Mouse (Mus musculus) liver, embryonic 14.5 days (tissue): ENCODE results near the gene Slc37a1. TPM values are rescaled to one million over a fixed set of nuclear protein-coding genes. Genes with fewer than 3 reads are reported as not detected.
A peak's percentile ranks its signal among the peaks of the same experiment; 100 is the strongest.

Source experiments
- ATAC-seq: fragments of 200-750 bp; cut with Nextera tagmentation; 2 replicates; pipeline ENCODE4 v1.8.0; 2017; ENCODE audit warnings: moderate number of reproducible peaks, mild to moderate bottlenecking, moderate library complexity; ENCODE audit not compliant: insufficient read depth
- DNase-seq, 3 experiments: peaks; one replicate each; pipeline ENCODE4 v3.0.0-alpha.2; 2012 to 2013; ENCODE audit warnings: low read depth in 3 of 3, low spot score in 3 of 3
- H3K27ac ChIP-seq: fragments of 300-500 bp; sonication (generic); 2 replicates; pipeline ENCODE4 v1.5.1; 2014; ENCODE audit warnings: moderate library complexity, mild to moderate bottlenecking, control low read depth, inconsistent platforms
- H3K27me3 ChIP-seq: fragments of 300-500 bp; sonication (generic); 2 replicates; pipeline ENCODE4 v1.6.1; 2014; ENCODE audit warnings: mild to moderate bottlenecking, low read length, moderate library complexity; ENCODE audit not compliant: control insufficient read depth, insufficient read depth
- H3K36me3 ChIP-seq: fragments of 300-500 bp; sonication (generic); replicated peaks from 2 replicates; pipeline ENCODE4 v1.6.1; 2014; ENCODE audit warnings: low read depth; ENCODE audit not compliant: control insufficient read depth, insufficient read depth
- H3K4me1 ChIP-seq, 2 experiments: fragments of 200-500 bp in 1 of 2; fragments of 300-500 bp in 1 of 2; sonication (generic) in 1 of 2; replicated peaks; 2 replicates each; pipeline ENCODE4 v1.6.1; 2012 to 2014; ENCODE audit warnings: antibody characterized with exemption in 1 of 2, inconsistent platforms in 1 of 2, low read length in 1 of 2; ENCODE audit not compliant: control insufficient read depth in 2 of 2, insufficient read depth in 2 of 2
- H3K4me2 ChIP-seq: fragments of 300-500 bp; sonication (generic); 2 replicates; pipeline ENCODE4 v1.6.1; 2014; ENCODE audit warnings: low read depth, mild to moderate bottlenecking, control low read depth, moderate library complexity
- H3K4me3 ChIP-seq, 2 experiments: fragments of 200-500 bp in 1 of 2; fragments of 300-500 bp in 1 of 2; sonication (generic) in 1 of 2; 2 replicates each; pipeline ENCODE4 v1.5.1; 2012 to 2014; ENCODE audit warnings: low read depth in 2 of 2, low read length in 2 of 2, mild to moderate bottlenecking in 2 of 2, control low read depth in 1 of 2, inconsistent platforms in 1 of 2, moderate library complexity in 1 of 2; ENCODE audit not compliant: insufficient read depth in 1 of 2
- H3K9ac ChIP-seq: fragments of 300-500 bp; sonication (generic); replicated peaks from 2 replicates; pipeline ENCODE4 v1.6.1; 2014; ENCODE audit warnings: mild to moderate bottlenecking, control low read depth, moderate library complexity
- H3K9me3 ChIP-seq: fragments of 300-500 bp; sonication (generic); 2 replicates; pipeline ENCODE4 v1.6.1; 2016; ENCODE audit warnings: low read length, mixed read lengths; ENCODE audit not compliant: control insufficient read depth
- CTCF ChIP-seq: IDR thresholded peaks from 2 replicates; pipeline ENCODE4 v1.5.1; 2016; ENCODE audit warnings: antibody characterized with exemption, low read depth, control low read depth
- EP300 ChIP-seq: IDR thresholded peaks from 2 replicates; pipeline ENCODE4 v1.6.1; 2016; ENCODE audit warnings: antibody characterized with exemption, low read depth
- WGBS: fragments of 180-500 bp; shearing (Covaris S2); extraction: QIAGEN DNeasy Blood & Tissue Kit; methylation state at CpG from one replicate; pipeline ENCODE4 v1.1.7; 2014; ENCODE audit not compliant: insufficient replicate concordance; 5-methylcytosine and 5-hydroxymethylcytosine counted together
- polyA plus RNA-seq, 2 experiments: library from polyadenylated mRNA; depleted of rRNA in 1 of 2; stranded (reverse) in 1 of 2; unstranded in 1 of 2; fragments of >200 nt; fragmentation: Nextera tagmentation in 1 of 2; extraction: Ambion mirVana in 1 of 2; gene quantifications; 2 replicates each; pipeline versions ENCODE4 v1.2.1 to v1.2.3; 2012 to 2014

Gene Slc37a1
- polyA plus RNA-seq, 2 experiments, result 1.2 to 1.9 TPM

- H3K27me3 ChIP-seq, result no peaks in the 10 kb centered on the region
- H3K4me2 ChIP-seq, result no peak overlapping the region
- H3K36me3 ChIP-seq, result no peaks in the 10 kb centered on the region
- no peaks in the 10 kb centered on the region for H3K4me1 ChIP-seq
- H3K27ac ChIP-seq, result no peak overlapping the region
- no peak for ATAC-seq
- DNase-seq, result no peak
- H3K9me3 ChIP-seq, result no peaks in the 10 kb centered on the region
- TF ChIP-seq CTCF (no peak), EP300 (no peak)
- no peak overlapping the region for H3K9ac ChIP-seq
- WGBS, result 66% methylated on average over 6 of the region's 6 CpGs
- no peak overlapping the region for H3K4me3 ChIP-seq
Measured at GRCm38 (mm10) chr17:31342191-31342590, 55.6 kb downstream of the Slc37a1 start.

- 22% methylated on average over 5 of the region's 5 CpGs for WGBS
Measured at GRCm38 (mm10) chr17:31344172-31344801, 57.7 kb downstream of the Slc37a1 start.

DNA sequence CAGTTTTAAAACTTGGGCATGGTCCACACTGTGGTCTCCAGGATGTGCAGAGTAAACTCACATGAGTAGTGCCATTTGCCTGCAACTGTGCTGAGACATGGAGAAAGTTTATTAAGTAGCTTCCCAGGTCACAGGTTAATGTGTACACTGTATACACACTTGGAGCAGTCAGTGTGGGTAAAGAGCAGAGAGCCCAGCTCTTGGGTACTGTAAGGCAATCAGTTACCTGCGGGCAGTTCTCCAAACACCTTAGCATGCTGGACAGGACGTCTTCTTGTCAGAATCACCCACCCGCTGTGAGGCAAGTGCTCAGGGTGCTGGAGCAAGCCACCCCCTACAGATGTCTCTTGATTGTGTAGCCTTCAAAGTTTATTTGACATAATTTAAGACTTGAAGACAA lies 58.2 kb downstream of the Slc37a1 start:
- TF ChIP-seq EP300 (no peak), CTCF (no peak)
- DNase-seq (no peak), ATAC-seq (no peak)
- Histone ChIP-seq H3K4me1 (no peaks in the 10 kb centered on the region), H3K9me3 (no peaks in the 10 kb centered on the region), H3K36me3 (no peaks in the 10 kb centered on the region), H3K4me2 (no peak overlapping the region), H3K9ac (no peak overlapping the region), H3K27ac (no peak overlapping the region), H3K27me3 (no peaks in the 10 kb centered on the region), H3K4me3 (no peak overlapping the region)
- WGBS, result 69% methylated on average over 3 of the region's 3 CpGs

More at GRCm38 (mm10) chr17:31344172-31344801, 57.7 kb downstream of the Slc37a1 start:
- ATAC-seq, result no peak
- TF ChIP-seq CTCF (peak; percentile 92), EP300 (no peak)
- H3K4me1 ChIP-seq, result no peaks in the 10 kb centered on the region
- no peak overlapping the region for H3K9ac ChIP-seq
- H3K27ac ChIP-seq, result no peak overlapping the region
- DNase-seq, result peak; percentile 28 to 48 (median 36)
- no peak overlapping the region for H3K4me2 ChIP-seq
- H3K9me3 ChIP-seq, result no peaks in the 10 kb centered on the region
- H3K4me3 ChIP-seq, result no peak overlapping the region
- no peaks in the 10 kb centered on the region for H3K36me3 ChIP-seq
- H3K27me3 ChIP-seq, result no peaks in the 10 kb centered on the region

GRCm38 (mm10) chr17:31348129-31348528 lies 61.5 kb downstream of the Slc37a1 start:
- ATAC-seq (no peak), DNase-seq (no peak)
- no peak overlapping the region for H3K4me3 ChIP-seq
- no peak overlapping the region for H3K27ac ChIP-seq
- no peaks in the 10 kb centered on the region for H3K4me1 ChIP-seq
- 62% methylated on average over 5 of the region's 5 CpGs for WGBS
- no peak overlapping the region for H3K4me2 ChIP-seq
- H3K36me3 ChIP-seq, result no peaks in the 10 kb centered on the region
- no peak overlapping the region for H3K9ac ChIP-seq
- H3K27me3 ChIP-seq, result no peaks in the 10 kb centered on the region
- H3K9me3 ChIP-seq, result no peaks in the 10 kb centered on the region
- TF ChIP-seq CTCF (no peak), EP300 (no peak)

DNA sequence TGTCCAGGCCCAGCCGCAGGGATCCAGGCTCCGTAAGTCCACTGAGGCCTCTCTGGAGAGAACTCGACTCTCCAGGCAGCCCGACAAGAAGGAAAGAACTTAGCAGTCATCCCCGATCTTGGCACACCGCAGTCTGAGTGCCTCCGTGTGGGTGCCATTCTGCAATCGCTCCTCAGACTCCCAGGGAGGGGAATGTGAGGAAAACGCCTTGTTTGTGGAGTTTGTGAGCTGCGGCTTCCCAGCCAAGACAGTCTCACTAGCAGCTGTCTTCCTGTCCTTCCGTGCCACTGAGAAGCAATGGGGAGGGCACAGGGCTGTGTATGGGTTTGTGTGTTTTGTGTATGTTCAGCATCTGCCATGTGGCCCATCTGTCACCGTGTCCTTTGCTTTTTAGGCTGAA lies 62.8 kb downstream of the Slc37a1 start:
- no peaks in the 10 kb centered on the region for H3K9me3 ChIP-seq
- no peak overlapping the region for H3K4me2 ChIP-seq
- no peaks in the 10 kb centered on the region for H3K27me3 ChIP-seq
- no peaks in the 10 kb centered on the region for H3K36me3 ChIP-seq
- no peak overlapping the region for H3K4me3 ChIP-seq
- TF ChIP-seq EP300 (no peak), CTCF (no peak)
- WGBS, result 73% methylated on average over 12 of the region's 12 CpGs
- ATAC-seq, result no peak
- H3K4me1 ChIP-seq, result no peaks in the 10 kb centered on the region
- no peak for DNase-seq
- H3K9ac ChIP-seq, result no peak overlapping the region
- H3K27ac ChIP-seq, result no peak overlapping the region
